Mouse (Mus musculus) adrenal gland, postnatal 36 days (tissue): ENCODE measurements around the gene Mccc1. TPM values are rescaled to one million over a fixed set of nuclear protein-coding genes. Genes with fewer than 3 reads are reported as not detected.

Source experiments
- DNase-seq, 2 experiments: peaks; one replicate each; pipeline ENCODE4 v3.0.0; 2021; ENCODE audit warnings: mixed read lengths in 1 of 2
- long read RNA-seq, 2 experiments: library from polyadenylated mRNA; stranded (forward); transcript quantifications; one replicate each; pipeline ENCODE4 v2.0.0; 2021; ENCODE audit warnings: borderline sequencing depth in 2 of 2
- total RNA-seq, 2 experiments: library from RNA; stranded (reverse); gene quantifications; 2 replicates each; pipeline ENCODE4 v1.2.3; 2021

Gene Mccc1
- total RNA-seq: 100 to 1,000 TPM in 1 of 2 experiments, 10 to 100 TPM in 1; 86.7 to 120 TPM
- long read RNA-seq, experiment 1, transcript Mccc1-201 (19 exons, 2,455 nt): major isoform, 192 of 234 reads
- long read RNA-seq, experiment 1, partial matches to known transcripts: 11 of 234 reads
- long read RNA-seq, experiment 1, other reads (novel, unspliced or antisense): 31 of 234 reads
- long read RNA-seq, experiment 2, transcript Mccc1-201 (19 exons, 2,455 nt): major isoform, 40 of 48 reads
- long read RNA-seq, experiment 2, partial matches to known transcripts: 0 of 48 reads
- long read RNA-seq, experiment 2, other reads (novel, unspliced or antisense): 8 of 48 reads

DNA sequence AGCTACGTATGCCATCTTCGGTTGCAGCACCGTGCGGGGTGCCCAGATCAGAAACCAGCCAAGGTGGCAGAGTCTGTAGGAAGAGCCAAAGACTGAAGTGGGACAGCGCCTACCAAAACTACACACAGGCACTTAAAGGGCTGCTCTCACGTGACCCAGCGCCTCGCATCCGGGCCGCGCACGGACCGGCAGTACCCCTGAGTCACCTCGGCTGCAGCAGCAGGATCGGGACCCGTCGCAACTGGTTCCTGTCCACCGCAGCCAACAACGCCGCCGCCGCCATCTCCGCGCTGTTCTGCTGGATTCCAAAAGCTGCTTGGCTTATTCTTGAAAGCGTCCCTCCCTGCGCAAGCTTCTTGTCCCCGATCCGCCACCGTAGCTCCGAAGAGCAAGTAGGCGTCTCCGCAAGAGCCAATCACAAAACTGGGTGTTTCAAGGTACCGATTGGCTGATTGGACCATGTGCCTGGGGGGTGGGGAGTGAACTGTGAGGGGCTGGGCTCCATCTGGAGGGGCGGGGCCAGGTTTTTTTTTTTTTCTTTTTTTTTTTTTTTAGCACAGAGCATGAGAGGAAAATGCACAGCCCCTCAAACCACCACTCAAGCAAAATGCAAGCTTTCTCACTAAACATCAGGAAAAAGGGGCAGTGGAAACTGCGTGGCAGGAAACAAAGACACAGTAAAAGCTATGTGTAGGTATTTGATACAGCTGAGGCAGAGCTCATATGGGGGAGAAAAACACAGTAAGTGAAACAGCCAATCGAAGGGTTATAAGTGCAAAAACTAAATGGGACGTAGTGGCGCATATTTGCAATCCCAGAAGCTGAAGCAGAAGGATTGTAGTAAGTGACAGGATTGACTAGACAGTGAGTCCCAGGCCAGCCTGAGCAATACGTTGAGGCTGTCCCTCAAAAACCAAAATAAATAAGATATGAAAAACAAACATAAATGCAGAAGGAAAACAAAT is at the start of gene Mccc1:
Gene Mccc1, minus strand, starts transcription at position 404 of the 965 bp plus-strand sequence.
- peak; percentile 94 for DNase-seq

DNA sequence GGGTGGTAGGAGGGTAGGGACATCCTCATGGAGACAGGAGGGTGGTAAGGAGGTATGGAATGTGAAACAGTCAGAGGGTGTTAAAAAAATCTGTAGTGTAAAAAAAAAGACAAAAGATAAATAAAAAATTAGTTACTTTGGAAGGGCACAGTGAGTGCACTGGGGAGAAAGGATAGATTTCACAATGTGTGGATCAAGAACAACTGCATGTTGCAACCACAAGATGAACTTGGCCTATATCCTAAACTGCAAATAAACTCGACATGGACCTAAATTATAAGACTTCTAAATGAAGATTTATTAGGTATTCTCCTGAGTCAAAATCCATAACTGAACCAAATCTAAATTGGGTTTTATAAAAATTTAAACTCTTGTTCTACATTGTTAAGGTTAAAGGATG is 48.6 kb upstream of the Mccc1 start:
- no peak for DNase-seq

DNA sequence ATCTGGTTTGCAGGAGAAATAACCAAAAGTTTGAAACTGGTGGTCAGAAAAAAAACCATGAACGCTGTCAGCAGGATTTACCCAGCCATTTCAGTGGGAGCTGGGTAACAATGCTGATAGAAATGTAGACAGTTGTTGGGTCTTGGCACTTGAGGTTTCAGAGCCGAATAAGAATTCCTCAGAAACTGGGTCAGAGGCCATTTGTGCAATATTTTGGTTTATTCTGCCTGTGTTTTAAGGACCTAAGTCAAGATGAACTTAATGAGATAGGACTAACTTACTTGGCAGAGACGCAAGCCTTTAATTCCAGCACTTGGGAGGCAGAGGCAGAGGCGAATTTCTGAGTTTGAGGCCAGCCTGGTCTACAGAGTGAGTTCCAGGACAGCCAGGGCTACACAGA is 44.6 kb upstream of the Mccc1 start:
- DNase-seq: no peak

DNA sequence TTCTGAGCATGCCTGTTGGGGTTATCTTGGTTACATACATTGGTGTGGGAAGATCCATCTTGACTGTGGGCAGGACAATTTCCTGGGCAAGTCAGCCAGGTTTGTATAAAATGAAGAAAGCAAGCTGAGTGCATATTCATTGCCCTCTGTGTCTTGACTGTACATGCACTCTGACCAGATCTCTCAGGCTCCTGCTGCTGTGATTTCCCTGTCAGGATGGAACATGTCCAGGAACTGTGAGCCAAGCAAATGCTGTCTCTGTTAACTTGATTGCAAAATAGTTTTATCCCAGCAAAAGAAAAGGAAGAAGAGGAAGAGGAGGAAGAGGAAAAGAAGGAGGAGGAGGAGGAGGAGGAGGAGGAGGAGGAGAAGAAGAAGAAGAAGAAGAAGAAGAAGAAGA is 44.0 kb upstream of the Mccc1 start:
- peak in 1 of 2 experiments; percentile 4 for DNase-seq

DNA sequence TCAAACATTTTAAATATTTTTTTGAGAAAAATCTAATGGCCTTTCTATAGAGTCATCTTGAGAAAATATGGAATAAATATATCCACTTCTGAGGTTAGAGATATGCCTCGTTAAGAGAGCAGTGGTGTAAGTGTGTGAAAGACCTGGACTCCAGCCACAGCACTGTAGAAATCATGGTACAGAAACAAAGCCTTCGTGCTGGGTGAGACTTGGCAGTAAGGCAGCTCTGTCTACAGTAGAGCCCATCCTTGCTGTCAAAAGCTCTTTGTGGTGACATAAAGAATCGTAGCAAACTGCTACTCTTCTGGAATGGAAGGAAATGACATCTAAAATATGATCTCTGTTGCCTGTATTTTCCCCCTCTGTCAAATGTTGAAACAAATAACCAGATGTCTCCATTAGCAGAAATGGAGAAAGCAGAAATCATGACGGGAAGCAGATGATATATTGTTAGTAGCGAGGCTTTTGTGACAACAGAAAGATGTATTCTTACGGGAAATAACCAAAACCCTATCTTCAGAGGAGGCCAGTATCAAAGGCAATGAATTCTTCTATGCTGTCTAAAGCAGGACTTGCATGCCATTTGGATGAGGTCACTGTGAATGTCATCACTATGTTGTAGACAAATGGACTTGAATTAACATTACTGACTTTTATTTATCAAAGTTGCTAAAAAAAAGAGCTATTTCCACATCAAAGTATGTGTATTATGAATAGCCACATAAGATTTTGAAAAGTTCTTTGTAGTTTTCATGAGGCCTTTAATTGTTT is 31.4 kb upstream of the Mccc1 start:
- no peak for DNase-seq

DNA sequence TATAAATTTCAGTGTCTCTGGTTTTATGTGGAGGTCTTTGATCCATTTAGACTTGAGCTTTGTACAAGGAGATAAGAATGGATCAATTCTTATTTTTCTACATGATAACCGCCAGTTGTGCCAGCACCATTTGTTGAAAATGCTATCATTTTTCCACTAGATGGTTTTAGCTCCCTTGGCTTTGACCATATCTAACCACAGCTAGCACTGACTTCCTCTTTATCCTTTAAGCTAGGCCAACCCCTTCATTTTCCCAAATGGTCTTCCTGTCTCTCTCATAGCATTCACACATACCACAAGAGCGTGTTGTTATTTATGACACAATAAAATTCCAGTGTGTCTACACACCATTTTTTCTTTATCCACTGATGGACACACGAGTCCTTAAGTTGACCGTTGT is 29.5 kb upstream of the Mccc1 start:
- DNase-seq: no peak

DNA sequence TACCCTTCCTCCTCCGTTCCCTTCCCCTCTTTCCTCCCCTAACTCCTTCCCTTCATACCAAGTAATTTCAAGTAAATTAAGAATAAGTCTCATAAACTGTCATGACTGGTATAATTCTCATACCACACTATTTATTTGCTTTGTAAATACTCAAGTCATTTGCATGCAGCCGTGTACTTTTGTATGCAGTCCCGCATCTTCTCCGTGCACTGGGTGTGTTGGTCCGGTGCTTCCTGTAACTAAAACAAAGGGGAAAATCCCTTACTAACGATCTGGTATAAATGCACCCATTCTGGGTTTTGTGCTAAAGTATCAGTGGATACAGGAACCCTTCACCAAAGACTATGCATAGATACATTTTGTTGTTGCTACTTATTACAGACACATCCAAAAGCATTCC is 25.3 kb upstream of the Mccc1 start:
- DNase-seq: no peak

DNA sequence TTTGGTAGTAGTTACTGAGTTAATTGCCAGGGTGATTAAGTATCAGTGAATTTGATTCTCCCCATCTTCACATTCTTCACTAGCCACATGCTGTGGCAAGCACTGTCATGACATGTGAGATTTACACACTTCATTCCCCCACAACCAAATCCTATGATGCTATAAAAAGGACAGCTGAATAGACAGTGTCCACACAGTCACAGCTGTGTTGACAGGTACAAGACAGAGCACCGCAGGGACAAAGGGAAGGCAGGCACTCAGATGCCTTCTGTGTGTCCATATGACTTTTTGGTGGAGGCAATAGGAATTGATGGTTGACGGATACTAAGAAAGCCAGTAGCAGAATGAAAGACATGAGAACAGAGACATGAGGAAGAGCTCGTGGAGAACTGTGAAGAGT is 10.8 kb upstream of the Mccc1 start:
- DNase-seq: no peak

DNA sequence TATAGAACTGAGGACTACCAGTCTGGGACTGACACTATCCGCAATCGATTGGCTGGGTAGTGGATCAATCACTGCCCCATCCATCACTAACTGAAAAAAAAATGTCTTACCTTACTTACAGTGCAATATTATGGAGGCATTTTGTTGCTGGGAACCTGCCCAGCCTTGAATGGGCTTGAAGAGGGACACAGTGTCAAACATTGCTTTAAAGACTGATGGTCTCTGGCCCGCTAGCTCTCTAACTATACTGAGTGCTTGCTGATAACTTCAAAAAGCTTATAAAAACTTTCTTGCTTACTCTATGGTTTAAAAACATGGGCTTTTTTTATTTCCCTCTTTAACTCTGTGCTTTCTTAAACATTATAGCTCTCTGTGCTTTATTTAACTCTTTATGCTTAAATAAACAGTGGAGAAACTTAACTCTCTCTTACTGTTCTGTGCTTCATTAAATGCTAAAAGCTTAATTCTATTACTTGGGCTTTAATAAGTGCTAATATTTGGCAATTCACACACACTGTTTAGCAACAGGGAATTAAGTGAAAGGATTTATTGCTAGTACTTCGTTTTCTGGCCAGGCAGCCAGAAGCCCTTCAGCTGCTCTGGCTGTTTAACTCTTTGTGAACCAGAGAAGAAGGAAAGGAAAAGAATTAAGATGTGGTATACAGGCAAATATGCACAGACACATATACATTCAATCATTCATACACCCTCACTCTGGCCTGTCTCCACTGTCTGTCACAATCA is 8.1 kb upstream of the Mccc1 start:
- no peak for DNase-seq

DNA sequence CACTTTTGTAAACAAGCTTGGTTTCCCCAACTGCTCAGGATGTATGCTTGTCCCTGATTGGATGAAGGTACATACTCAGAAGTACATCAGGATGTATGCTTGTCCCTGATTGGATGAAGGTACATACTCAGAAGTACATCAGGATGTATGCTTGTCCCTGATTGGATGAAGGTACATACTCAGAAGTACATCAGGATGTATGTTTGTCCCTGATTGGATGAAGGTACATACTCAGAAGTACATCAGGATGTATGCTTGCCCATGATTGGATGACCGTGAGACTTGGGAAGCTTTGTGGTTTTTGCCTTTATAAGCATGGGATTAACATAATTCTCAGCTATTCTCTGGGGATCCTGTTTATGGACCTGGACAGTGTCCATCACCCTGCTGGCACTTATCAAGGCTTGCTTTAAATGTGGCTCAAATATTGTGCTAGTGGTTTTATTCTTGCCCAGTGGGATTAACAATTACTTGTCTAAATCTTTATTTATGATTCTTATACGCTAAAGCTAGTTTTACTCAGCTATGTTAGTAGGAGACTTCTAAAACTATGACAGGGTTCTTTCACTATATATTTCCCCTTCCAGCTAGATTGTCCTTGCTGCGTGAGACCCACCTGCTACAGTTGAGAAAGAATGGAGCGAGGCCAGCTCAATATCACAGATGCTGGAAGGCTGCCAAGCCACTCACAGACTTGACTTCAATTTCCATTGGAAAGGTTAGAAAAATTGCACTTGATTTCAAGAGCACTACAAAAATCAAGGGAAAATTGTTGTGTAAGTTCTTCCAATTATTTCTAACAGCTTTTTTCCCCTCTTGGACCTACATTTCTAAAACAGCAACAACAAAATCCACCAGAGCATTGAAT is 3.8 kb upstream of the Mccc1 start:
- peak; percentile 51 to 56 for DNase-seq

DNA sequence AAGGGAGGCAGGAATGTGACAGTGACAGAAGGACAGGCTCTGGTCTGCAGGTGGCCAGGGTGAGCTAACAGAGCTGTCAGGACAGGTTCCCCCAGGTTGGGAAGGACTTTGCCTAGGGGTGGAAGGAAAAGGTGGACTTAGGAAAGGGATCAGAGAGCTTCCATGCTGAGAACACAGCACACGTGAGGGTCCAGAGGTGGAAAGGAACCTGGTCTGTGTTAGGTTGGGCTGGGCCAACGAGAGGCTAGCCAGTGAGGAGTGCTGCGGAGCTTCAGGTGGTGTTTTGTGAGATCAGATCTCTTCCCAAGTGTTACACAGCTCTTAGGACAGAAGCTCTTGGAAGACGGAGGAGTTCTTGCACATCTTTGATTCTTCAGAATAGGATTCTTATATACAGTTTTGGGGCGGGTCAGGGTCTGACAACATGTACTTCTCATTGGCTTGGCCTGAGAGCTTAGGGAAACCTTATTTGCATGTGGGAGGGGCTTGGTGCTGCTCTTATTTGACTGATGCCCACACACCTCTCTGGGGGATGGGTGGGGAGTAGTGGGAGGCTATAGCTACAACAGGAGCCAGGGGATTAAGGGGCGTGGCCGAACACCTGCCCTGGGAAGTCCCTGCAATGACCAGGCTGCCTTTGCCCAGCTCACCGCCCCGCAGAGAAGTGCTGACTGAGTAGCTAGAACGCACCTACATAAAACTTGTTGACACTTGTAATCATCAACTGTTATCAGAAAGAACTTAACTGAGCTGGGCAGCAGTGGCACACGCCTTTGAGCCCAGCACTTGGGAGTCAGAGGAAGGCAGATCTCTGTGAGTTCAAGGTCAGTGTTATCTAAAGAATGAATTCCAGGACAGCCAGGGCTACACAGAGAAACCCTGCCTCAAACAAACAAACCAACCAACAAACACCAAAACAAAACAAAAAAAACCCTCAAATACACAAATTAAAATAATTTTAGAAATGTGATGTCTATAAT is 5.6 kb downstream of the Mccc1 start:
- DNase-seq: no peak

DNA sequence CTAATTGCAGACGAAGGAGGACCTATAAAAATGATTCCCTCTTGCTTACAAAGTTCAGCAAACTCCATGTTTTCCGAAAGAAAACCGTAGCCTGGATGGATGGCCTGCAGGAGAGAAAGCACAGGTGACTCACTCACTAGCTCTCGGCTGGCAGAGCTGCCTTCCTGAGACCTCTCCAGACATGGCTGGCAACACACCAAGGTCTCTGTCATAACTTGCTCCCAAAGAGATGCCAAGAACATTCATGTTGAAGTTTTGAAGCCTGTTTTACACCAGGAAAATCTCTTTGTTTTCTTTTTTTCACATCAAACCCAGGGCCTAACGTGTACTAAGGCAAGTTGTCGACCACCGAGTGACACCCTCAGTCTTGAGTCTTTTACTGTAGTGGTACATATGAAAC is 9.8 kb downstream of the Mccc1 start:
- peak; percentile 57 to 74 for DNase-seq

DNA sequence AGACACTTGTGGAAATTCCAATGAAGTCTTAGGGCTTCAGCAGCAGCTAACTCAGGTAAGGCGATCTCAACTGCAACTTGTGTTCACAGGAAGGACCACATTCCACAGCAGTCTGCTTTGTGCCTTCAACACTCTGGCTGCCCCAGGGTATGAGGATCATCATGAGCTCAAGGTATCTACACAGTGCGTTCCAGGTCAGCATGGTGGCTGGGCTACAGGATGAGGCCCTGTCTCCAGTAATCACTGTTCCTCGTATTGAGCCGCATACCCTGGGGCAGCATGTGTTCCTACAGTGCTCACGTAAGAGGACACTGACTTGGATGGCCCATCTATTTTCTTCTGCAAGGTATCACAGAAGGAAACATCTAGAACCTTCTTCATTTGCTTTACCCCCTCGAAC is 12.4 kb downstream of the Mccc1 start:
- no peak for DNase-seq

DNA sequence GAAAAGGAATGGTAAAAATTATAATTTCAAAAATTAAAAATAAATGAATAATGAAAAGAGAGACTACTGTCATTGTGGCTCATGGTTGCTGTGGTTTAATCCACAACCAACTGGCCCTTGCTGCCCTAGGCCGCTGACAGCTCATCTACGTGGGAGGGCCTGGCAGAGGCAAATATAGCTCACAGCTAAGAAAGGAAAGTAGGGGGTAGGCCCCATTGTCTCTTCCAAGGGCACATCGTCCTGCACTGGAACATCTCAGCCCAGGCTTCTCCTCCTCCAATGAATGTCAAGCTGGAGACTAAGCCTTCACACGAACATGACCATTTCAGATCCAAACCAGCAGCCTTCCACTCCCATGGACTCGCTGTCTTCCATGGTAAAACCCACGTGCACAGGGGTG is 14.2 kb downstream of the Mccc1 start:
- no peak for DNase-seq

DNA sequence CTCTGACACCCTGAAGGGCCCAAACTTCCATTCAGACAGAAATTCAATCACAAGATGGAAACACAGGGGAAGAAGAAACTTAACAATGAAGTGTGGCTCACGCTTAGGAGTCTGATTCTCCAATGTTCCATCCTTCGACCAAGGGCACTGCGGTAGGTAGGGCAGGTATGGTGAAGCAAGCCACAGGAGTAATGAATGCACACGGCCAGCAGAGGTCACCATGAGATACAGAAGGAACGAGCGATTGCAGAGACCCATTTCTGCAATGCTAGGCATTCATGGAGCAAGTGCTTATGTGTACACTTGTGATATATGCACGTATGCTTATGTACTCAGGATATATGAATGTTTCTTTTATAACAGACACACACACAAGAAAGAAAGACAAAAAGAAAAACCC is 26.9 kb downstream of the Mccc1 start:
- peak; percentile 22 to 35 for DNase-seq

DNA sequence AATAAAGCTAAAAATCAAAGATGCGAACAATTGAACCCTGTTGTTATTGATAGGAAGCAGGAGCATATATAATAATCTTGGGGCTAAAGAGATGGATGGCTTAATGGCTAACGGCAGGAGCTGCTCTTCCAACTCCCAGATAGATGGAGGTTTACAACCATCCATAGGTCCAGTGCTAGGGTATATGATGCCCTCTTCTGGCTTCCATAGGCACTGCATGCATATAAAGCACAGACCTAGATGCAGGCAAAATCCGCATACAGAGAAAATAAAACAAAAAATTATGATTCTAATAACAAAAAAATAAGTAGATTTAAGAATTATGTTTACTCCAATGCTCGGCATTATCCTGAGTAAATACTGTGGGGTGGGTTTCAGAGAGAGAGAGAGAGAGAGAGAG is 27.5 kb downstream of the Mccc1 start:
- peak in 1 of 2 experiments; percentile 12 for DNase-seq

DNA sequence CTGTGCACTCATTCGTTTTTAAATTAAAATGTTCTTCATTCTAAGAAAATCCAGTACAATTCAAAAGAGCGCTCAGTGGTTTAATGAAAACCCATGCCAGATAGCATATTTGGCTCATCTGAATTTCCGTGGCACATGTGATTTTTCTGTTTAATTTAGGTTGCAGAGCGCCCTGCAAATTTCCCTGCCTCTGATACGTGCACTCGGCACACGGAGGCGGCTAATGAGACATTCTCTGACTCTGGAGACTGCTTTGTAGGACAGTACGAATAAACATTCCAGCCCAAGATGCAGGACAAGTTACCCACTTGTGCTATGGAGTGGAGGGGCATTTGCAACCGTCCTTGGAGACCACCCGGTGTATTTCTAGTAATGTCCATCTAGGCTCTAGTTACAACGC is 29.3 kb downstream of the Mccc1 start:
- DNase-seq: no peak

DNA sequence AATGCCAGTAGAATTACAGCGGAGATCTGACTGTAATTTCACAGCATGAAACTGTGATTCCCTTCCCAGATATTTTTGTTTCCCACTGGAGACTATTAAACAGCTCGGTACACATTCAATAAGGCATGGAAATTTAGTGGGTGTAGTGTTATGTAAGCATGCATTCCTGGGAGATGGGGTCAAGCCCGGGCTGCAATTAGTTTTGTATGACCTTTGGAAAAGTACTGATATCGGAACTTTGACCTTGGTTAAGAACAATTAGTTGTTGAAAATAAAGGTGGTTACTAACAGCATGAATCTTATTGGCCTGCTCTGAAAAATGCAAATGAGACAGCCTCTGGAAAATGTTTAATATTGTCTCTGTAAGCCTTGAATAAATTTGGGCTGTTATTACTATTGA is 30.0 kb downstream of the Mccc1 start:
- DNase-seq: peak in 1 of 2 experiments; percentile 30

DNA sequence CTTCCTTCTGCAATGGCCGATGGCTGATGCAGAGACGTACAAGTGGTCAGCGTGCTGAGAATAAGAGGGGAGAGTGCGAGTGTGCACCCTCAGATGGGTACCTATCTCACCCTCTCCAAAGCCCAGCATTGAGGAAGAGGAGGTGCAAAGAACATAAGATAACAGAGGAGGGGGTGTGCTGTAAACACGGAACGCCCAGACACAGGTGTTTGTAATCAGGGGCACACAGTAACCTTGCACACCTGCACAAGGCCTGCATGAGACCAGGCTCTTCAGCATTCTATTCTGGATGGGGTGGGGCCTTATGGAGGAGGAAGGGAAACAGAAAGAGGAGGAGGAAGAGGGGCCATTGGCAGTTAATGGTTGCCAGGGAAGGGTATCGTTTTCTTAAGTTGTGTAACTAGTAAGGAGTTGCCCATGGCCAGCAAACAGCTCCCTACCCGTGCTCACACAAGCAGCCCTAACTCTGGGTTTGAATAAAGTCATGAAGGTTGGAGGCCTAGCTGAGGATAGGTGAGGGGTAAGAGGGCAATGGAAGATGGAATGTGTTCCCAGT is 33.0 kb downstream of the Mccc1 start:
- no peak for DNase-seq
